Mouse (Mus musculus) stomach, embryonic 15.5 days (tissue): Measurements from ENCODE around the gene Slc25a18. TPM values are rescaled to one million over a fixed set of nuclear protein-coding genes. Genes with fewer than 3 reads are reported as not detected.

Experiments
- microRNA-seq: library from miRNA; unstranded; fragments of <30 nt; microRNA quantifications from one replicate; pipeline ENCODE4, GENCODE M21; 2016
- polyA plus RNA-seq: library from polyadenylated mRNA; unstranded; fragments of >200 nt; fragmentation: Nextera tagmentation; extraction: Ambion mirVana; gene quantifications from 2 replicates; pipeline ENCODE4 v1.2.1, GENCODE M21; 2015

Slc25a18 gene
- polyA plus RNA-seq, 1 experiment from 2014 or later = 0.09 TPM

Small RNAs within 50 kb of the gene (microRNA-seq; reads per million reads assigned to microRNA genes)
- not detected for gene Gm25193

Other genes with a start within 250 kb of the Slc25a18 start
- 15.2 and 20.5 TPM in 2 replicates for gene Hdhd5, start 242.3 kb upstream of the Slc25a18 start, polyA plus RNA-seq
- gene Cecr2, start 107.2 kb upstream of the Slc25a18 start, polyA plus RNA-seq = 1.5 and 1.9 TPM in 2 replicates
- 133 and 134 TPM in 2 replicates for gene Atp6v1e1, start 49.2 kb downstream of the Slc25a18 start, polyA plus RNA-seq
- gene Bcl2l13, start 62.6 kb downstream of the Slc25a18 start, polyA plus RNA-seq = 26.8 and 28.8 TPM in 2 replicates
- 19.6 and 21.5 TPM in 2 replicates for gene Bid, start 143.3 kb downstream of the Slc25a18 start, polyA plus RNA-seq